Mouse (Mus musculus) intestine, embryonic 14.5 days (tissue): ENCODE data around the gene St3gal3. TPM values are rescaled to one million over a fixed set of nuclear protein-coding genes. Genes with fewer than 3 reads are reported as not detected.
A peak's percentile ranks its signal among the peaks of the same experiment; 100 is the strongest.

ENCODE experiments used
- ATAC-seq: fragments of 200-750 bp; cut with Nextera tagmentation; replicated peaks from 2 replicates; pipeline ENCODE4 v1.8.0; 2017; ENCODE audit warnings: low read depth, moderate number of reproducible peaks, moderate TSS enrichment, moderate library complexity; ENCODE audit not compliant: low FRiP score, low TSS enrichment
- DNase-seq: peaks from one replicate; pipeline ENCODE4 v3.0.0-alpha.2; 2018; ENCODE audit warnings: low spot score
- H3K27ac ChIP-seq: fragments of 300-500 bp; sonication (generic); 2 replicates; pipeline ENCODE4 v1.5.1; 2014; ENCODE audit warnings: low read depth, mild to moderate bottlenecking, control low read depth
- H3K27me3 ChIP-seq: fragments of 300-500 bp; sonication (generic); replicated peaks from 2 replicates; pipeline ENCODE4 v1.6.1; 2014; ENCODE audit warnings: low read length, control low read depth; ENCODE audit not compliant: control insufficient read depth, insufficient read depth
- H3K36me3 ChIP-seq: fragments of 300-500 bp; sonication (generic); 2 replicates; pipeline ENCODE4 v1.6.1; 2014; ENCODE audit warnings: low read length, control low read depth; ENCODE audit not compliant: control insufficient read depth, insufficient read depth
- H3K4me1 ChIP-seq: fragments of 300-500 bp; sonication (generic); replicated peaks from 2 replicates; pipeline ENCODE4 v1.6.1; 2014; ENCODE audit warnings: low read length, control low read depth, mixed read lengths; ENCODE audit not compliant: control insufficient read depth, insufficient read depth
- H3K4me2 ChIP-seq: fragments of 300-500 bp; sonication (generic); 2 replicates; pipeline ENCODE4 v1.6.1; 2014; ENCODE audit warnings: low read length
- H3K4me3 ChIP-seq: fragments of 300-500 bp; sonication (generic); 2 replicates; pipeline ENCODE4 v1.5.1; 2014; ENCODE audit warnings: low read depth, low read length, control low read depth, mixed read lengths
- H3K9ac ChIP-seq: fragments of 300-500 bp; sonication (generic); 2 replicates; pipeline ENCODE4 v1.6.1; 2014; ENCODE audit warnings: mild to moderate bottlenecking, low read length
- H3K9me3 ChIP-seq: fragments of 300-500 bp; sonication (generic); 2 replicates; pipeline ENCODE4 v1.6.1; 2016; ENCODE audit warnings: low read length, control low read depth; ENCODE audit not compliant: control insufficient read depth
- WGBS: fragments of 180-500 bp; shearing (Covaris S2); extraction: QIAGEN DNeasy Blood & Tissue Kit; methylation state at CpG from one replicate; pipeline ENCODE4 v1.1.7; 2014; 5-methylcytosine and 5-hydroxymethylcytosine counted together
- polyA plus RNA-seq: library from polyadenylated mRNA; unstranded; fragments of >200 nt; fragmentation: Nextera tagmentation; extraction: Ambion mirVana; gene quantifications from 2 replicates; pipeline ENCODE4 v1.2.1, GENCODE M21; 2014

Gene St3gal3
- polyA plus RNA-seq, 1 experiment from 2014 or later, result 4.7 TPM

DNA sequence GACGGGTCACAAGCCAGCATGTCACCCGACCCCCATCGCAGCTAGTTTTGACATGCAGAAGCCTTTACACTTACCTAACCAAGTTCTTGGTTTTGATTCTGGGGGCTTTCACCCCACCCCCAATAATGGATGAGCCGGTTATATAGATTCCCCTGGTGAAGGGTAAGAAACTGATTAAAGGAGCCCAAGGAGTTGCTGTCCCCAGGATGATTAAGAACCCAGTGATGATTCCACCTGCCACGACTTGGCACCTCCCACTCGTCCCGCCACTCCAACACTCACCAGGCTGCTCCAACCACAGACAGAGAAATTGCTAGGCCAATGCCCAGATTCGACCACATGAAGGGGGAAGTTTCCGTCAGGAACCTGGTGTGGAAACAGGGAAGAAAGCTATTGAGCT lies 248.7 kb downstream of the St3gal3 start:
- Histone ChIP-seq H3K36me3 (peaks cover 35% of the 10 kb centered on the region), H3K4me3 (peak overlapping the region; percentile 93; the same call in 1 of the 2 replicates), H3K27me3 (no peaks in the 10 kb centered on the region), H3K9me3 (no peaks in the 10 kb centered on the region), H3K9ac (peak overlapping the region; percentile 69; the same call in 1 of the 2 replicates), H3K4me1 (peaks cover 19% of the 10 kb centered on the region), H3K4me2 (peak overlapping the region; percentile 93), H3K27ac (no peak overlapping the region)
- ATAC-seq (no peak), DNase-seq (no peak)
- 81% methylated on average over 9 of the region's 9 CpGs for WGBS

DNA sequence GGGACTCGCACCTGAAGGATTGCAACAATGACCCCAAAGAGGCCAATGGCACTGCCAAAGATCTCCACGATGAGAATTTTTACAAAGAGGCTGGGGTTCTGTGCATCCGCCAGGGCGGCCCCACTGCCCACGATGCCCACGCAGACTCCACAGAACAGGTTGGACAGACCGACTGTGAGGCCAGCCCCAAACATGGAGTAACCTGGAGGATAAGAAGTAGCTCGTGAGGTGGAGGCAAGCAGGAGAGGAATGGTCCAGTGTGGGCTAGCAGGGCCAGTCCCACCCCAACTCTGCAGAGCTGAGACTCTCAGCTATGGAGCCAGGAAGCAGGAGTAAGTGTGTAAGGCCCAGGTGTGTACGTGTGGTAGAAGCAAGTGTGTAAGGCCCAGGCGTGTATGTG lies 249.6 kb downstream of the St3gal3 start:
- H3K9ac ChIP-seq, result no peak overlapping the region
- DNase-seq (no peak), ATAC-seq (no peak)
- H3K27me3 ChIP-seq, result no peaks in the 10 kb centered on the region
- H3K4me2 ChIP-seq, result no peak overlapping the region
- H3K36me3 ChIP-seq, result peaks cover 44% of the 10 kb centered on the region
- H3K4me1 ChIP-seq, result peaks cover 16% of the 10 kb centered on the region
- no peaks in the 10 kb centered on the region for H3K9me3 ChIP-seq
- no peak overlapping the region for H3K4me3 ChIP-seq
- H3K27ac ChIP-seq, result no peak overlapping the region
- WGBS, result 94% methylated on average over 10 of the region's 10 CpGs

DNA sequence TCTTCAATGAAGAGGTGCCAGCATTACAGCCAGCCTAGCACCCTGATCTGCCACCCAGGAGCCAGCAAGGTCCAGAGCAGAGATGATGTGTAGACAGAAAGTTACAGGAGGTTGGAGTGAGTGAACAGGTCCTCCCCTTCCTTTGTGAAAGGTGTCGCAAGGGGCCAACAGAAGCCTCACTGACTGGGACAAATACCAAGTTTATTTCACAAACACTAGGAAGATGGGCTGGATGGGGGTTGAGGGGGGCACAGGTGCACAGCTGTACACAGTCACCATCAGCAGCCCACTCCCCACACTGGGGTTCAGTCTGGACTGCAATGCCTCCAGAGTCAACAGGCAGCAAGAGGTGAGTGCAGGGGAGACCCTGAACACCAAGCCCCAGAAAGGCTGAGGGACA lies 250.6 kb downstream of the St3gal3 start:
- Histone ChIP-seq H3K4me2 (no peak overlapping the region), H3K9me3 (no peaks in the 10 kb centered on the region), H3K9ac (no peak overlapping the region)

DNA sequence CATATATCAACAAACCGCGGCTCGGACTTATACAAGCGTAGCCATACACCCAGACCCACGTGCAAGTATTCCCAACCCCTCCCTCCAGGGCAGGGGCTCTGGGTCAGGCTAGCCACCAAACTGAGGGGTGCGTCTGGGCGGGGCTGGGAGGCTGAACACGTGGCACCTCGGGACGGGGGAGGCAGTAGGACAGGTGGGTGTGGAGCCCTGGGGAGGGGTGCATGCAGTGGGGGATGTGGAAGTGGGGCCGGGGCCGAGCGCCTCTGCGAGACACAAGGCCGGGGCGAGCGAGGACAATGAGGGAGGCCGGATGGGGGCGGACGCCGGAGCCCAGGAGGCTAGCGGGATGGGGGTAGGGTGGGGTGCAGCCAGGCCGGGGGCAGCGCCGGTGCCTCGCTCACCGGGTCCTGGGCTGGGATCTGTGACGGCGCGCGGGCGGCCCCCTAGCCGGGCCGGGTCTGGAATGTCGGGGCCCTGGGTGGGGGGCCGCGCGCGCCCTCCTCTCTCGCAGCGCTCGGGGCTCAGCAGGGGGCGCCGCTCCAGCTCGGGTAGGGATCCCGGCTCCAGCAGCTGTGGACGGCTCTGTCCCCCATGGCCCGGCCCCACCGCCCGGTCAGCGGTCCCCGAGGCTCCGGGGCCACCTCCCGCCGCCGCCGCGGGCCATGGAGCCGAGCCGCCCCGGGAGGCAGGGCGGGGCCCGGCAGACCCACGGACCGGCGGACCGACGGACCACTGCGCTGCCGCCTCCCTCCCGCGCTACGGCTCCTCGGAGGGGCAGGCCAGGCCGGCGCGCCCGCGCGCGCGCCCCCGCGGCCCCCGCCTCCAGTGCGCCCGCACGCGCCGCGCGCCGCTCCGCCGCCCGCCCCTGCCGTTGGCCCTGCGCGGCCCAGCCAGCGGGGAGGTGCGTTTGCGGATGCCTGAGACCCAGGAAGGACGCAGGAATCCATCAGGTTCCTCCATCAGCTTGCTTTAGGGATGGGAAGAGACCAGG lies 251.7 kb downstream of the St3gal3 start, which contains the start of gene B4galt2:
Gene B4galt2, minus strand, starts transcription at position 787 of the 991 bp plus-strand sequence.
- ATAC-seq (peak; percentile 53), DNase-seq (peak; percentile 86)
- Histone ChIP-seq H3K9me3 (no peaks in the 10 kb centered on the region), H3K9ac (peak within 1 kb of the TSS; percentile 82), H3K4me1 (peaks cover 16% of the 10 kb centered on the region), H3K4me3 (peak within 1 kb of the TSS; percentile 60), H3K36me3 (peaks cover 49% of the 10 kb centered on the region), H3K27me3 (no peaks in the 10 kb centered on the region), H3K4me2 (peak within 1 kb of the TSS; percentile 79), H3K27ac (peak within 1 kb of the TSS; percentile 10)
- WGBS, result under 1% methylated on average over 60 of the region's 103 CpGs

More for the DNA sequence above, 250.6 kb downstream of the St3gal3 start:
- peaks cover 45% of the 10 kb centered on the region for H3K36me3 ChIP-seq
- no peak for DNase-seq
- no peak overlapping the region for H3K4me3 ChIP-seq
- no peak overlapping the region for H3K27ac ChIP-seq
- WGBS, result 92% methylated on average over 1 of the region's 1 CpGs
- no peak for ATAC-seq
- peaks cover 16% of the 10 kb centered on the region for H3K4me1 ChIP-seq
- H3K27me3 ChIP-seq, result no peaks in the 10 kb centered on the region

Other genes starting within 250 kb of the St3gal3 start
- gene Atp6v0b, start 247.6 kb downstream of the St3gal3 start, polyA plus RNA-seq, result 213 and 219 TPM in 2 replicates
- gene Dph2, start 242.9 kb downstream of the St3gal3 start, polyA plus RNA-seq, result 20.0 and 23.1 TPM in 2 replicates
- 43.2 and 43.3 TPM in 2 replicates for gene Ipo13, start 219.9 kb downstream of the St3gal3 start, polyA plus RNA-seq
- gene Artn, start 205.2 kb downstream of the St3gal3 start, polyA plus RNA-seq, result 7.0 and 7.2 TPM in 2 replicates
- gene Kdm4a, start 45.1 kb upstream of the St3gal3 start, polyA plus RNA-seq, result 34.1 and 38.6 TPM in 2 replicates
- 69.1 and 73.6 TPM in 2 replicates for gene Ptprf, start 156.5 kb upstream of the St3gal3 start, polyA plus RNA-seq